Mouse (Mus musculus) gonadal fat pad, adult 2 months (tissue): Measurements from ENCODE around the gene Ldb2. TPM values are rescaled to one million over a fixed set of nuclear protein-coding genes. Genes with fewer than 3 reads are reported as not detected.

Experiments used
- DNase-seq: peaks from one replicate; pipeline ENCODE4 v3.0.0-alpha.2; 2012; ENCODE audit warnings: low read depth
- polyA plus RNA-seq: library from polyadenylated mRNA; depleted of rRNA; stranded (reverse); fragments of >200 nt; gene quantifications from 2 replicates; pipeline ENCODE4 v1.2.3, GENCODE M21; 2012

Ldb2 gene
- polyA plus RNA-seq, 1 experiment = 14.3 TPM

- DNase-seq = no peak
Measured at GRCm38 (mm10) chr5:44645952-44646841, 153.3 kb downstream of the Ldb2 start.

GRCm38 (mm10) chr5:44643079-44643478, 156.4 kb downstream of the Ldb2 start:
- no peak for DNase-seq

GRCm38 (mm10) chr5:44641060-44641459, 158.4 kb downstream of the Ldb2 start:
- DNase-seq = no peak

DNA sequence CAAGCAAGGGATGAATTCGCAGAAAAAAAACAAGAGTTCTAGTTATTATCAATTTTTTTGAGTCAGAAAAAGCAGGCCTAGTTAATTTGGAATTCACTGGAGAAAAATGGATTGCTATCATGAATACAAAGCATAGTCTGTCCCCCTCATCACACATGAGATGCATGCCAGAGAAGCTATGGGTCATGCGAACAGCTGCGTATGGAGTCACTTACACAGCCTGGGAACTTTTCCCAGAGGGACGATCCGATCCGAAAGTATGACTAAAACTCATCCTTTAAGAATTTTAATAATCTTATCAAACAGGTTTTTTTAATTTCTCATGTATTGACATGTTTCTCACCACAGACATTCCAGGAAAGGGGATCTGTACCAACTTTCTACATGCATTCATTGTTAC, 163.9 kb downstream of the Ldb2 start:
- no peak for DNase-seq

DNA sequence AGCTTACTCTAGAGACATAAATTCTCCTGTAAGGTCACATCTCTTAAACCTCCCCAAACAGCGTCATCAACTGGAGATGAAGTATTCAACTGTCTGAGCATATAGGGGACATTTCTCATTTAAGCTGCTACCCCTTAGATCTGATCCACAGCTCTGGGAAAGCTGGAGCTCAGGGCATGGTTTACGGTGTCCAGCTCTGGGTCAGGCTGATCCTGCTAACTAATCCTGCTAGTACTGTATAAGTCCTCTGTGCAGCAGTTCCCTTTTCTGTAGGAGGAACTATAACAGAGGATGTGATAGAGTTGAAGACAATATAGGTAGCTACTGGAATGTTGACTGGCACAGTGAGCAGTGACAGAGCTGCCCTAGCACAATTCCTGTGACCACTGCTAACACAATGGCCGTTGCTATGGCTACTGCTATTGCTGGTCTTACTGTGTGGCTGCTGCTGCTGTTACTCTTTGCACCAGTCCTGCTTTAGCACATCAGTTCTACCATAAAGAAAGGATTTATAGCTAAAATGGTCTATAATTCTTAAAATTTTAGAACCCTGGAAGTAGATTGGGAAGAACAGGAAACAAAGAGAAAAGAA, 170.3 kb downstream of the Ldb2 start:
- DNase-seq = no peak

DNA sequence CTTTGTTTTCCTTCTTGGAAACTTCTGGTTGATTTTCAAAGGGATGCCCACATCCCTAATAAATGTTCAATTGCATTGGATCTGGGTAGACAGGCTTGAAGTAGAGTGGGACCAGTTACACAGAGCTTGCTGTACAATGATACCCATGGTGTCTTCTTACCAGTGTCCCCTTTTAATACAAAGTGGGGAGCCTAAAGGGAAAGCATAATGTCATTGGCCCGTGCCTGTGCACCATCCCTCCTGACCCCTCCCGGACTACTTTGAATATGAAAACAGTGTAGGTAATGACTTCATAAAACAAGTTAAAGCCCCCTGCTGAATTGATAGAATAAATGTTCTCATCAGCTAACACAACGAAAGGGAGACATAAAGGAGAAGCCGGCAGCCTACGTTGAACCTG, 172.0 kb downstream of the Ldb2 start:
- no peak for DNase-seq

- DNase-seq = no peak
Measured at GRCm38 (mm10) chr5:44626885-44627284, 172.6 kb downstream of the Ldb2 start.

GRCm38 (mm10) chr5:44626114-44626513, 173.4 kb downstream of the Ldb2 start:
- DNase-seq = no peak

DNA sequence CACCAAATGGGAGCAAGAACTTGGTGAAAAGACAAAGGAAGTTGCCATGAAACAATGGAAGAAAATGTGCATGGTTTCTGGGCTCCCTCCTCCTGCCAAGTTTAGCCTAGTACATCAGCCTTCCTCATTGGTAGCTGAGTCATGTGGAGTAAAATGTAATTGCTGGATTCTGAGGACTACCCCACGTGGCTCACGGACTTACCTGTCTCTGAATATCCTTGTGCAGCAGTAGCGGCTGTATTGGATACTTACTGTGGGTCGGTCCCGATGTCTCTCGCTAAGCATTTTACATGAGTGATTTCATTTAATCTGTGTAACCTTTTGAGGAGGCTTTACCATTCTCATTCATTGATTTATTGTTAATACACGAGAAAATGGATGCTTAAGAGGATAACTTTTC, 183.8 kb downstream of the Ldb2 start:
- DNase-seq = no peak

DNA sequence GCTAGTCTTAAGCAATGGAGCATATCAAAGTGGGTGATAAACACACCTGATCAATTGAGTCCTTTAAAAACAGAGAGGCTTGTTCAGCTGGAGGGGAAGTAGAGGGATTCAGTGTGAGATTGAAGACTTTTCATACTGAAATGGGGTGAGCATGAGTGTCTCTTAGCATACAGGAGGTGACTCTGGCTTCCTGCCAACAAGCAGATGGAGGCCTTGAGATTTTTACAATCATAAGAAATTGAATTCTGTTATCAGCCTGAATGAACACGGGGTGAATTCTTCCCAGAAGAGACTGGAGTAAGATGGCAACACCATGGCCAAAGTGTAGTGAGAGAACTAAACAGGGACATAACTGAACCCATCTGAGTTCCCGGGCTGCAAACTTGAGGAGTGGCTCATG, 190.6 kb downstream of the Ldb2 start:
- no peak for DNase-seq

DNA sequence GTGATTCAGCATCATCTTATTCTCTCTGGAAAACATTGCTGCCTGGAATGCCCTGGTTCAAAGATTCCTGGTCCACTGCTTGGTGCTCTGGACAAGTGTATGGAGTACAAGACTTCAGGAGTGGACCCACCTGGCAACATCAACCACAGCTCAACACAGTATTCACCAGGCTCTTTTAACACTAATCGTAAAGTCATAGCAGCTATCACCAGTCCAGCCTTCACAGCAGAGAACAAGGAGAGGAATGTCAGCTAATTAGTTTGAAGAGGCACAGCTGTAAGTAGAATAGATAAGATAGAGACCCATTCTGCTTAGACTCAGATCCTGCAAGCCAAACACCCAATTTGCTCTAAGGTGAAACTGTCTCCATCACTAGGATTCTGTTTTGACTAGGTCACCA, 198.1 kb downstream of the Ldb2 start:
- no peak for DNase-seq

GRCm38 (mm10) chr5:44593522-44594218, 205.8 kb downstream of the Ldb2 start:
- DNase-seq = no peak

GRCm38 (mm10) chr5:44590750-44591149, 208.7 kb downstream of the Ldb2 start:
- no peak for DNase-seq

DNA sequence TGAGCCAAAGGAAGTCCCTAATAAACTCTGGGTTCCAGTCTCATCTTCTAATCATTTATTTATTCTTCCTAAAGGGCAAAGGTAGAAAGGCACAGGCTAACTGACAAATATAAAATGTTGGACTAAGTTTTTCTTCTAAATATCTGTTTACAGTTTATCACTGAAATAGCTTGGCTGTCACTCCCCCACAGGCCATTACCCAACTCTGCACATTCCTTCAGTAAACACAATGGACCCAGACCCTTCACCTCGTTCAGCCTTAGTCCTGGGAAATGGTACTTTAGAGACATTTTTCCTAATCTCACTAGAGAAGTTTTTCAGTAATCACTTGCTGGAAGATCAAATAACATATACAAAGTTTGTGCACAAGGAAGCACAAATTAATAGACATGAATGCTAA, 210.2 kb downstream of the Ldb2 start:
- DNase-seq = no peak

DNA sequence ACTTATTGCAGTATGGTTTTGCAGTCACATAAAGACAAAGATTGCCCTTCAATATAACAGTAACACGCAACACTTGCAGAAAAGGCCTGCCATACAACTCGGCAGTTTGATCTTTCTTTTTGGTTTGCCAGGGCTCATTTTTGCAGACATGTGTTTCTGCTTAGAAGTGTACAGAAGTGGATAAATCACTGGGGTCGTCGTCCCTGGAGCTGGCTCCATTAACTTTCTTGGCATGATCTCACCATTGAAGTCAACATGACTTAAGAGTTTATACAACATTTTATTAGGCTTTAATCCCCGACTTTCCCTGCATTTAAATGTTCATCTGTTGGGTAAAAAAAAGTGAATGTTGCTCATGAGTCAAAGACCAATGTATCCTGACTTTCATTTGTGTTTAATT, 212.9 kb downstream of the Ldb2 start:
- DNase-seq = no peak

- no peak for DNase-seq
Measured at GRCm38 (mm10) chr5:44579899-44580459, 219.5 kb downstream of the Ldb2 start.

DNA sequence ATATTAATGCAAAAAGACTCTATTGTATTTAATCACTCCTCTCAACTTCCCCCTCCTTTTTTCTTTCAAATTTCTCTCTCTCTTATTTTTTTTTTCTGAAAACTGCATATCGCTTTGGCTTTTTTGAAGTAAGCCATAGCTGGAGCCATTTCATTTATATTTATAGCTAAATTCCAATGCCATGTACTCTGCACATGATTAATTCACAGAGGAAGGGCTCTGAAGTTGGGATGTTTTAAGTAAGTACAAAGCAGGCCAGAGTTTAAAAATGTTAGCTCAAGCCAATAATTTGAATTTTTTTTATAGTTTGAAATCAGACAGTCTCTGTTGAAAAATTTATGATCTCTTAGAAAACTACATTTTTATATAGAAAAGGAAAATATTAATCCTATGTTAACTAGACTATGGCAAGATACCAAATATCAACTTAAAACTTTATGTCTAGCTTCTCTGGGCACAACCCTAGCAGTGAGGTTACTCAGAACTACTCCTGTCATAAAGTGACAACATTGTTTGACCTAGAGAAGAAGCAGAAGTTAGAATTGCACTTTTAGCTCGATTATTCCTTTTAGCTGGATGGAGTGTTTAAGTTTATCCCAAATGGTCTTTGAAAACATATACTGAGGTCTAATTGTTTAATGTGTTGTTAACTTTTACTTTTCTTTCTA, 222.7 kb downstream of the Ldb2 start:
- no peak for DNase-seq

- DNase-seq = no peak
Measured at GRCm38 (mm10) chr5:44574681-44575080, 224.8 kb downstream of the Ldb2 start.

DNA sequence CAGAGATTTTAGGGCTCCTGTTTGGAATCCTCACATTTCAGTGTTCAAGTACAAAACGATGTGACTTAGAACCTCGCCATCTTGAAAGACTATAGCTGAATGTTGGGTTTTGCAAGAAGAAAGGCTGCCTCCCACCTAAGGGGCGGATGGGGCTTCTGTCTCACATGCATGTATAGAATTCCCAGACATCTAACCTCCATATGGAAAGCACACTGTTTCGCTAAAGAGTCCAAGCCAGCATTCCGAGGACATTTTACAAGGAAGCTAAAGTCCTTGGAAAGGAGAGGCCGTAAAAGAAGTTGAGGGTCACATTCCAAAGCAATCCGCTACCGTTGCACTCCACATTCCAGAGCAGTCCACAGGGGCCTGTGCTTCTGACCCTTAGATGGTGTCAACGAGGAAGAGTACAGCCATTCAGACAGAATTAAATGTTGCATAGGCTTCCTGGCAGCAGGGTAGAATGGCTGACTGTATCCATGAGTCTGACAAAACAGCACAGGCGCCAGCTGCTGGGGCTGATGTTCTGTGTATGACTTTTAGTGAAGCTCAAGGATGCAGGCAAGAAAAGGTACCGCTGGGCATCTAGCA, 245.6 kb downstream of the Ldb2 start:
- DNase-seq = no peak

DNA sequence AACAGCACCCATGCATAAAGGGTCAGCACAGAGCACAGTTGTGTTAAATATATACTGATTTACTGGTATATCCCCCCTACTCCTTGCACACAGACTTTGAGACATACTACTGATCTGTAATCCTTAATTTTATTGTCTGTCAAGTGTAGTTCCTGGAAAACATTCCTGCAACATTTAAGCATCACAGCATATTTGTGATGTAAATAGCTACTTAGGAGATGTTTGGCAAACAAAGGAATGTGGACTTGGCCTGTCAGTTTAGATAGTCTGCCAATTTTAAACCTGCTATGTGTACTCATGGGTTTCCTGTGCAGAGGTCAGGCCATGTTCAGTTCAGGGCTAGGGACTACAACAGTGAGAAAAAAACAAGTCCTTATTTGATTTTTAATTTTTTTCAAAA, 246.3 kb downstream of the Ldb2 start:
- DNase-seq = no peak

DNA sequence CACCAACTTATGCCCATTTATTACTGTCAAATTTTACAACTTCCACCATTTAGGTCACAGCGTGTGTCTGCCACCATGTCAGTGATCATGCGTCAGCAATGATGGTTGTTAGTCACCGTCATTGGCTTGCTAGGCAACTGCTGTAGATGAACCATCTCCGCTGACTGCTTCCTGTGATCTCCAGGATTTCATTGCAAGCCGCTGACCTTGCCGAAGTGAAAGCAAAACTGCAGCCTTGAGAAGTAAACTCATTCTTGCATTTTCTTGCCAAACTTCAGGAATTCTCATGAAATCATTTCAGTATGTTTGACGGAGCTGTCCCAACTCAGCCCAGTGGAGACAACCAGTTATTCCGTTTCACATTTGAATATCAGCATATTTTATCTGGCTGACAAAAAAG, 247.4 kb downstream of the Ldb2 start:
- no peak for DNase-seq

DNA sequence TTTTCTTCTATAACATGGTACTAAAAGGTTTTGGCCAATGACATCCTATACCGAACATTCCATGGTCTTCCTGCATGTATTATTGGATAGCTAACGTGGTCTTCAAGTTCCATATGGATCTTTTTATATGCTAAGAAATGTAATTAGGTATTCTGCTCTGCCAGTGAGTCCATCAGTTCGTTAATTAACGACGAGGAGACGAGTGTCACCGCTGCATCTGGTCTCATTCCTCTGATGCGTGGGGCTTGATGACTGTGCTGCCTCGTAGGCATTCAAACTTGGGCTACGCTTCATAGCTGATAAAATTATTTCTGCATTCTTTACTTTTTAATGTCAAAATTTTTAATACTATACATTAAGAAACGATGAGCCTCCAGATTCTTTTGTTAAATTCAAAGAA, 251.0 kb downstream of the Ldb2 start:
- DNase-seq = no peak
